Mouse (Mus musculus): Measurements from ENCODE around the gene Zfp36l1. TPM values are rescaled to one million over a fixed set of nuclear protein-coding genes. Genes with fewer than 3 reads are reported as not detected.

Zfp36l1 gene
- total RNA-seq (2015) (8.8 and 14.1 TPM in 2 replicates), total RNA-seq (2017) (1.8 and 2.6 TPM in 2 replicates)

- ATAC-seq (replicated peaks; ENCODE audit: poor library complexity): peak; percentile 54
These were observed at the start of gene Zfp36l1 for GRCm38 (mm10) chr12:80112852-80113551. TSS of gene Zfp36l1 (minus strand) at chr12:80113013.

- no peak for ATAC-seq (replicated peaks; ENCODE audit: poor library complexity)
These were observed 49.6 kb upstream of the Zfp36l1 start for GRCm38 (mm10) chr12:80162448-80162847.

GRCm38 (mm10) chr12:80157675-80158074 is 44.9 kb upstream of the Zfp36l1 start:
- peak; percentile 37; the same call in 1 of the 2 replicates for ATAC-seq (replicated peaks; ENCODE audit: poor library complexity)

GRCm38 (mm10) chr12:80153687-80154326 is 41.0 kb upstream of the Zfp36l1 start:
- ATAC-seq (replicated peaks; ENCODE audit: poor library complexity): peak; percentile 71

- ATAC-seq (replicated peaks; ENCODE audit: poor library complexity): no peak
These were observed 40.3 kb upstream of the Zfp36l1 start for GRCm38 (mm10) chr12:80153078-80153477.

- ATAC-seq (replicated peaks; ENCODE audit: poor library complexity): no peak
These were observed 39.0 kb upstream of the Zfp36l1 start for GRCm38 (mm10) chr12:80151821-80152220.

GRCm38 (mm10) chr12:80150624-80151023 is 37.8 kb upstream of the Zfp36l1 start:
- peak; percentile 80 for ATAC-seq (replicated peaks; ENCODE audit: poor library complexity)

GRCm38 (mm10) chr12:80147563-80148214 is 34.9 kb upstream of the Zfp36l1 start:
- no peak for ATAC-seq (replicated peaks; ENCODE audit: poor library complexity)

GRCm38 (mm10) chr12:80146227-80147223 is 33.7 kb upstream of the Zfp36l1 start:
- ATAC-seq (replicated peaks; ENCODE audit: poor library complexity): peak; percentile 83

- ATAC-seq (replicated peaks; ENCODE audit: poor library complexity): no peak
These were observed 32.6 kb upstream of the Zfp36l1 start for GRCm38 (mm10) chr12:80145365-80145764.

GRCm38 (mm10) chr12:80144846-80145245 is 32.0 kb upstream of the Zfp36l1 start:
- ATAC-seq (replicated peaks; ENCODE audit: poor library complexity): no peak

GRCm38 (mm10) chr12:80141470-80141869 is 28.7 kb upstream of the Zfp36l1 start:
- peak; percentile 89 for ATAC-seq (replicated peaks; ENCODE audit: poor library complexity)

GRCm38 (mm10) chr12:80141011-80141410 is 28.2 kb upstream of the Zfp36l1 start:
- ATAC-seq (replicated peaks; ENCODE audit: poor library complexity): peak; percentile 29; the same call in 1 of the 2 replicates

- ATAC-seq (replicated peaks; ENCODE audit: poor library complexity): no peak
These were observed 24.9 kb upstream of the Zfp36l1 start for GRCm38 (mm10) chr12:80137744-80138143.

- ATAC-seq (replicated peaks; ENCODE audit: poor library complexity): no peak
These were observed 24.4 kb upstream of the Zfp36l1 start for GRCm38 (mm10) chr12:80137246-80137645.

GRCm38 (mm10) chr12:80136264-80136930 is 23.6 kb upstream of the Zfp36l1 start:
- no peak for ATAC-seq (replicated peaks; ENCODE audit: poor library complexity)

GRCm38 (mm10) chr12:80135173-80135572 is 22.4 kb upstream of the Zfp36l1 start:
- 0 out of 2 replicates have a peak, but pooled peaks have one; percentile 8 for ATAC-seq (replicated peaks; ENCODE audit: poor library complexity)

- peak; percentile 12 for ATAC-seq (replicated peaks; ENCODE audit: poor library complexity)
These were observed 20.3 kb upstream of the Zfp36l1 start for GRCm38 (mm10) chr12:80133011-80133545.

- ATAC-seq (replicated peaks; ENCODE audit: poor library complexity): peak; percentile 83
These were observed 19.6 kb upstream of the Zfp36l1 start for GRCm38 (mm10) chr12:80132250-80133003.

All from megakaryocyte progenitor cell, adult 5-6 weeks (primary cell).